Mouse (Mus musculus) bone marrow macrophage, adult 2 months (primary cell): Measurements from ENCODE around the gene Clic5.

Experiments
- CTCF ChIP-seq: IDR thresholded peaks from 2 replicates; pipeline ENCODE4 v1.5.1; 2012; ENCODE audit warnings: low read depth, mild to moderate bottlenecking, low read length, moderate library complexity
- POLR2A ChIP-seq: IDR thresholded peaks from 2 replicates; pipeline ENCODE4 v1.6.1; 2012; ENCODE audit warnings: mild to moderate bottlenecking, low read depth, low read length, borderline replicate concordance

GRCm38 (mm10) chr17:44240742-44241141 lies 52.4 kb downstream of the Clic5 start:
- no peak for TF ChIP-seq POLR2A
- TF ChIP-seq CTCF: peak; percentile 8; the same call in 1 of the 2 replicates
